Mouse (Mus musculus) natural killer cell, adult 2 months (primary cell): ENCODE results near the gene Nfya.
A peak's percentile ranks its signal among the peaks of the same experiment; 100 is the strongest.

Experiments used
- DNase-seq, 2 experiments: peaks; one replicate each; pipeline ENCODE4 v3.0.0; 2022; ENCODE audit warnings: low spot score in 2 of 2

Gene Nfya

DNA sequence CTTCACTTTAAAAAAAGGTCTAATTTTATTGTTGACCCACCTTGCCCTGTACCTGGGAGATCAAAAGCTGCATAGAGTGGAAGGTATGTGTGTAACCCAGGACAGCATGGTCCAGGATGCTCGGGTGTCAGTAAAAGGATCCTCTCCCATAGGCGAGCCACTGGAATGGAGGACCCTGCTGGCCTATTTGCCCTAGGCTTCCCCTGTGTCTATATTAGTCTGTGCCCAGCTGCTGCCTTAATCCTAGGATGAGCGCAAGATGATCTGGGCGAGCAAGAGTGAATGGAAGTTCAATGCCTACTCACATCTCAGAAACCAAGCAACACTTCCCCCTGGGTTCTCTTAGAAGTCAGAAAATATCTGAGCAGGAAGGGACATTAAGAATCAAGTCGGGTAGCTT, 21.3 kb upstream of the Nfya start:
- DNase-seq = no peak

GRCm38 (mm10) chr17:48430394-48430793, 20.7 kb upstream of the Nfya start:
- no peak for DNase-seq

GRCm38 (mm10) chr17:48427852-48428530, 18.3 kb upstream of the Nfya start:
- DNase-seq = peak; percentile 55 to 56

DNA sequence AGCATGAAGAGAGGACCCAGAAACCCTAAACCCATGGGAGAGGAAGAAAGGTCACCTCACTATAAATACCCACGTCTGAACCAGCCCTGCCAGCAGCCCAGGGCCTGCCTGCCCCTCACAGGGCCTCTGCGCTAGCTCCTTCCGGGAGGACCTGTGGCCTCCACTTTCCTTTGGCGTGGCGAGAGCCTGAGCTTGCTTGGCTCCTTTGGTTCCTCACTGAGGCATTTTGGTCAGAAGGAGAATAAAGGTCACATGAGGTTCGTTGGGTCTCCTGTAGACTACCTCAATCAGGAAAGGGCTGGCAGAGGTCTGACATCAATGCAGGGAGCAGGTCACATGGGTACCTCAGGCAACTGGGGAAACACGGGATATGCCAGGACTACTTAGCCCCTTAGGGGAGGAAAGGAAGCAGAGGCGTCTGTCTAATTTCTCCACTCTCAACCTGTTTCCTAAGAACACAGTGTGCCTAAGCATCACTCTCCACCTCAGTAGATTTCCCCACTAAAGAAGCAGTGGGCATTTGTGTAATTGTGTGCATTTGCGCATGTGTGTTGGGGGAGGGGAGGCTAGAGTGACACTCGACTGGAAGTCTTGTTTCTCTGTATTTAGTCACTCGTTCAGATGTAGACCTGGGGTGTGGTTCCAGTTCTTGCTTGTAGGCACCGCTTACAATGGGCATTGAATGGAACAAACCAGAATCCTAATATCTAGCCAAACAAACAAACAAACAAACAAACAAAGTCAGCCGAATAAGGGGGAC, 17.5 kb upstream of the Nfya start:
- DNase-seq = peak; percentile 26 to 34

GRCm38 (mm10) chr17:48425823-48426612, 16.3 kb upstream of the Nfya start:
- peak; percentile 47 to 69 for DNase-seq

- DNase-seq = no peak
These were observed 14.5 kb upstream of the Nfya start for GRCm38 (mm10) chr17:48424237-48424636.

- no peak for DNase-seq
These were observed 9.9 kb upstream of the Nfya start for GRCm38 (mm10) chr17:48419571-48419970.

DNA sequence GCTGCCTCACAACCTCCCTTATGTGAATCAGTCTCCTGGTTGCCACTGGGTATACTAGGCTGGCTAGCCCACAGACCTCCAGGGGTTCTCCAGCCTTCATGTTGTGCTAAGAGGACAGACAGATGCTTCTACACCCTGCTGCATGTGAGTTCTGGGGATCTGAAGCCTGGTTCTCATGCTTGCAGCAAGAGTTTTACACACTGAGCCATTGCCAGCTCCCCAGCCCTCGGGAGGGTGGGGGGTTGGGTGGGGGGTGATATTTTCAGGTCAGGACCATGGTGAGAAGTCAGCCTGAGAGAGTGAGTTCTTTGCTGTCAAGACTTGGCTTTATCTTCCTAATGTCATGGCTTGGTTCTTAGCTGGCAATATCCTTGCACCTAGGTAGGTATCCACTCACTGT, 9.1 kb upstream of the Nfya start:
- peak in 1 of 2 experiments; percentile 16 for DNase-seq

GRCm38 (mm10) chr17:48418174-48418573, 8.5 kb upstream of the Nfya start:
- DNase-seq = peak; percentile 15 to 33

- DNase-seq = no peak
These were observed 7.8 kb upstream of the Nfya start for GRCm38 (mm10) chr17:48417521-48417920.

- DNase-seq = peak; percentile 56 to 69
These were observed 6.9 kb upstream of the Nfya start for GRCm38 (mm10) chr17:48416425-48417195.

GRCm38 (mm10) chr17:48416011-48416410, 6.3 kb upstream of the Nfya start:
- no peak for DNase-seq

- DNase-seq = no peak
These were observed 1.5 kb upstream of the Nfya start for GRCm38 (mm10) chr17:48411241-48411640.

DNA sequence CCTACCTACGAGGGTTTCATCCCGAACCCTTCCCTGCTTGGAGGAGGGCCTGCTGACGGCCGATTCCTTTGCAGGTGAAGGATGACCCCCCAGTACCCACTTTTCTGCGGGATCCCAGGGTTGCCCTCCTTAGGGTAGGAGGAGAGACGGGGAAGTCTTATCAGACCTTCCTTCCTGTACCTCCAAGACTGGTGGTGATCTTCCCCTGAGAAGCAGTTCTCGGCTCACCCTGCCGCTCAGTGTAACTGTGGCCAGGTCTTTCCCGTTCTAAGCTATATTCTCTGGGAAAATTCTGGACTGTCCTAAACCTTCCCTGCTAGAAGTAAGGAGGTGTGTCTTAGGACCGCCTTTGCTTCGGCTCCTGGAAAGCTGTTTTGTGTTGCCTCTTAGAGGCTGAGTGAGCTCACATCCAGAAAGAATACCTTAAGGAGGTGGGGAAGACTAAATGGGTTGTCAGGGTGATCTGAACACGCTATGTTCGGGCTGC, 636 bp upstream of the Nfya start:
- DNase-seq = no peak

DNA sequence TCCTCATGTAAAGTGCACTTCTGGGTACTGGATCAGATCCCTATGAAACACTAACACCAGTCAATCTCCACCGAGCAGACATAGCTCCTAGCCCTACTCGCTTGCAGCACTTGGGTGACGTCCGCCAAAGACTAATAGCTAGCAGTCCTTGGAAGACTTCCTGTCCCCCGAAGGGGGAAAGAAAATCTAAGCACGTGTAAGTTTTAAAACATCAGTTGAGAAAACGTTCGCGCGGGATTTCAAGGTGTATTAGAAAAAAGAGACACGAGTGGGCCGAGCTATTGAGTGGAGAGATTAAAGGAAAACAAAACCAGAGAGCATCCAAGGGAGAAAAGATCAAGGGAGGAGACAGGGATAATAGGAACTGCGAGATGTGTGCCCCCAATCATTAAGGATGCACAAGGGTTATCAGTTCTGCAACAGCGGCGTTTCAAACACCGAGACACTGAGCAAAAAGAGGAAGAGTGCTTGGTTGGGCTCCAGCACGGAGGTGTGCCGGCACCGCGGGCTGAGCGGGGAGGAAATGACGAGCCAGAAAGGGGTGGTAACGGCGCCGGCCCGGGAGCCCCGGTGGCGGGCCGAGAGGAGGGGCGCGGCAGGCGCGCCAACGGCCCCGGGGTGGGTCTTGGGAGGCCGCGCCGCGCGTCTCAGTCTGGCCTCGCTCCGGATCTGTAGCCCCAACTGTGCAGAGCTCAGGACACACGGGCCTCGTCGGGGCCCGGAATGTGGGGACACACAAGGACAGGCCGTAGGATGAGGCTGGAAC, 997 bp downstream of the Nfya start:
- DNase-seq = peak; percentile 65 to 84

DNA sequence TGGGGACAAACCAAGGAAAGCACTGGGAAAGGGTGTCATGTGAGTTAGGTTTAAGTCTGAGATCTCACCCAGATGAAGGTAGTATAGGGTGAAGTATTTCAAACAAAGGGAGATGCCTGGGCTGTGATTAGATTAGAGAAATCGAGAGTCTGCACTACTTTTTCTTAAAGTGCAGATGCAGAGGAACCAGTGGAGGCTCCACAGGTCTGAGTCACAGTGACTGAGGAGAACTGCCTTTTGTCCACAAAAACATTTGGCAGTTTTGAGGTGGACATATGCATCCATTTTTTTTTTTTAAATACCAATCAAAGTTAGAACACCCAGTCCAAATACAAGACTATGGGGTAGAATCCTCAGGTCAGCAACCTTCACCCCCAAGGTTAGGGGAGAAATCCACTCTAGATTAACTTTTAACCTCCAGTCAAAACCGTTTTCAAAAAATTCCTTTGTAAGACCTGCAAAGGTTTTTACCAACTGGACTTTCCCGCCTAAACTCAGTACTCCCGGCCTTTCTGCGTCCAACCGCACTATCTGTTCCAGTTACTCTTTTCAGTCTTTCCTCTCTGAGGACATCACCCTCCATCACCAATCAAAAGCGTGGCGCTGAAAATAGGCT, 1.7 kb downstream of the Nfya start:
- no peak for DNase-seq

DNA sequence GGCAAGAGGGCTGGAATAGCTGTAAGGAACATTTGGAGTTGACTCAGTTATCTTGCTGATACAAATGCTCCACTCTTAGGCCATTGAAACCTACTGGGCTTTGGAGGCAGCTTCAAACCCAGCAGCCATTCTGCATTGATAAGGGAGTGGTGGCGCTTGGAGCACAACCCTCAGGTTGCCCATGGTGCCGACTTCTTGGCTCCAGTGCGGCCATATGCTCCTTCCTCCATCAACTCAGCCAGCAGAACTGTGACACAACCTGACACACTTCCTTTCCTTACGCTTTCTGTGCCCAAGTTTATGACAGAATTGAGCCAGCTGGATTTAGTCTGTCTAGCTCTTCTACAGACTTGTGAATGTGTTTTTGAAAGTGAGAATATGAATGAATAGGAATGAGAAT, 2.6 kb downstream of the Nfya start:
- DNase-seq = no peak

DNA sequence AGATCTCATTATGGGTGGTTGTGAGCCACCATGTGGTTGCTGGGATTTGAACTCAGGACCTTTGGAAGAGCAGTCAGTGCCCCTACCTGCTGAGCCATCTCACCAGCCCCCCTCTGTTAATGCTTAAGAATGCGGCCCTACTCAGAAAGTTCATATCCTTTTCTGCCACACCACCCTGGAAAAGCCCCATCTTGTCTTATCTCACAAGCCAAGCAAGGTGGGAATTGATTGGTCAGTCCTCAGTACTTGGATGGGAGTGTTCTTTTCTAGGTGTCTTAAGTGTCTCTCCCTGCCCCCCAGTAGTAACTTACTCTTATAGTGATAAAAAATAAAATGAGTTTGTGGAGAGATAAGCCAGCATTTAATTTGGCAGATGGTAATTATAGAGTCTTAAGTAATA, 5.0 kb downstream of the Nfya start:
- no peak for DNase-seq

GRCm38 (mm10) chr17:48403848-48404247, 5.9 kb downstream of the Nfya start:
- DNase-seq = no peak

- DNase-seq = no peak
These were observed 7.0 kb downstream of the Nfya start for GRCm38 (mm10) chr17:48402751-48403150.
